Mouse (Mus musculus): ENCODE measurements around the gene Rrp1b.

- TF ChIP-seq MAFK (IDR thresholded peaks at IDR 0.05; ENCODE audit: insufficient replicate concordance, low read length) (no peak), POLR2A (IDR thresholded peaks at IDR 0.05; ENCODE audit: low read depth, low read length) (no peak), MAZ (IDR thresholded peaks at IDR 0.05; ENCODE audit: low read depth, low read length) (no peak)
These were observed 7.6 kb upstream of the Rrp1b start for GRCm38 (mm10) chr17:32028301-32028700.
